Mouse (Mus musculus) megakaryocyte progenitor cell, adult 5-6 weeks (primary cell): ENCODE data around the gene Srrm1. TPM values are rescaled to one million over a fixed set of nuclear protein-coding genes. Genes with fewer than 3 reads are reported as not detected.

Experiments used
- ATAC-seq: replicated peaks from 2 replicates; pipeline ENCODE4 v1.8.0; 2016; ENCODE audit warnings: mild to moderate bottlenecking, moderate TSS enrichment, inconsistent platforms; ENCODE audit not compliant: poor library complexity
- total RNA-seq, 2 experiments: library from RNA; stranded (forward) in 1 of 2; stranded (reverse) in 1 of 2; fragments of 157-497, 149-512 nt in 1 of 2; fragments of 200-1000 nt in 1 of 2; gene quantifications; 2 replicates each; pipeline versions ENCODE4 v1.2.3 to v1.2.4; 2015 to 2017

Srrm1 gene
- total RNA-seq, 2 experiments from 2014 or later, result 112 to 218 TPM

DNA sequence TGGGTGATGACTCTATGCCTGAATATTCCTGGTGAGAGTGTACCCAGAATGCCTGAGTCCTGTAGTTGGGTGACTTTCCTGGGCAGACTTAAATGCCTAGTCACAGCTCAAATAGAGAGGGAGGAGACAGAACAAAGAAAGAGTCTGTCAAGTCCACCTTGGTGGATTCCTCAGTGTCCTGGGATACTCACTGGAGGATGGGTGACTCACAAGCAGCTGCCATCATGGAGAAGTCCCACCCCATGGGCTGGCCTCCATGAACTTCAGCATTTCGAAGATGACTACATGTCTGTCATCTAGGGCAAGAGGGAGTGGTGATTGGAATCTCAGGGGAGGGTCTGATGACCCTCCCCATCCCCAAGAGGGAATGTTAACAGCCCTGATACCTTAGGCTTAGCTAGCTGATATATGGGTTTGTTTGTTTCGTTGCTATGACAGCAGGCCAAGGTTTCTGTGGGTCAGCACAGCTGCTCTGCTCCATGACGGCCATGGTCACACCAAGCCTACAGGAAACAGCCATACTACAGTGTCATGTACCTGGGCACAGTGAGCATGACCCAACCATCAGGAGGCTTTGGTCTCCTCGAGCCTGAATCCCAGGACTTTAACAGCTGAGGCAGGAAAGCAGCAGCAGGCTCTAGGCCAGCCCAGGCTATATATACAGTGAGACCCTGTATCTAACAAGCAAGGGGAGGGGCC lies 76.3 kb downstream of the Srrm1 start:
- ATAC-seq, result no peak

DNA sequence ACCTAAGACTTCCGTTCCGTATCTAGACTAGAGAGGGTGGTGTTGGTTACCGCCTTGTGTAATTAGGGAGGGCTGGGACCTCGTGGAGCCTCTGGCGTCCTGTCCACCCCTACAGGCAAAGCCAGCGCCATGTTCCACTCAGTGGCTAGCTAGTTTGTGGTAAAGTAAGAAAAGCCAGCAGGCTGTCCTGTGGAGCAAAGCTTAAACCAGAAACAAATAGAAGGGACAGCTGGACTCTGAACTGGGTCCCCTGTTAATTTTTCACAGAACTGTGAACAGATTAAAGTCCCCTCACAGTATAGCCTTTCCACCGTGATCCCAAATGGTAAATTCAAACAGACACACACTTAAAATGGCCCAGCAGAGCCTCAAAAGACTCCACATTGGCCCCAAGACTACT lies 78.4 kb downstream of the Srrm1 start:
- ATAC-seq, result no peak

GRCm38 (mm10) chr4:135273307-135273682 lies 79.8 kb downstream of the Srrm1 start:
- no peak for ATAC-seq

GRCm38 (mm10) chr4:135272640-135273306 lies 80.3 kb downstream of the Srrm1 start, which contains the start of gene Clic4:
TSS of gene Clic4 (minus strand) at chr4:135272814.
- ATAC-seq, result peak; percentile 92

DNA sequence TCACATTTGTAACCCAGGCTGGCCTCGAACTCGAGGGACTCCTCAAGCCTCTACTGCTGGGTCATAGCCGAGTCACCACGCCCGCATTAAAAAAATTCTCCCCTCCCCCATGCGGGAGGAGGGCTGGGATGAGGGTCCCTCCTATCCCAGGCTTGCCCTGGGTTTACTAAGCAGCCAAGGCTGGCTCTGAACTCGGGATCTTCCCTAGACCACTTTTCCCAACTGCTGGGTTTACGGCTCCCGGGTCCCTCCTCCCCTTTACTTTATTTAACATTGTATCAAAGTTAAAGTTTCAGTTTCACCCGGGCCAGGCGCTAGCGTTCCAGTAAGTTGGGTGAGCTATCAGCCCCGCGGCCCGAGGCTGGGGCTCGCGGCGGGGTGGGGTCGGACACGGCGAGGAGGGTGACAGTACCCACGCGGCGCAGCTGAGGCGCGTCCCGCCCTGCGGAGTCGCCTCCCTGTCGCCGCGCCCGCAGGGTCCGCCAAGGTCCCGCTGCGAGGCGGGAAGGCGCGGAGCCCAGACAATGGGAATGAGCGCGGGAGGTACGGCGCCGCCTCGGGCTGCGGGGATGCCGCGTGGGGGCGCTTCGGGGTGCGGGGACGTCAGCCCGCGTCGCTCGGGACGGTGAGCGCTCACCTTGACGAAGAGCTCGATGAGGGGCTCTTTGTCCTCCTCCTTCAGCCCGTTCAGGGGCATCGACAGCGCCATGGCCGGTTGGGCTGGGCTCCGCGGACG lies 81.1 kb downstream of the Srrm1 start:
- ATAC-seq, result peak; percentile 16

- no peak for ATAC-seq
Observed at GRCm38 (mm10) chr4:135271419-135271828, 81.7 kb downstream of the Srrm1 start.

Other genes with a start within 250 kb of the Srrm1 start
- gene Runx3, start 232.7 kb downstream of the Srrm1 start, total RNA-seq (2015), result 56.7 and 60.5 TPM in 2 replicates
- 7.1 and 10.8 TPM in 2 replicates for gene Runx3, start 232.7 kb downstream of the Srrm1 start, total RNA-seq (2017)
- gene Clic4, start 80.5 kb downstream of the Srrm1 start, total RNA-seq (2015), result 28.2 and 34.1 TPM in 2 replicates
- gene Clic4, start 80.5 kb downstream of the Srrm1 start, total RNA-seq (2017), result 29.9 and 35.1 TPM in 2 replicates
- gene Ncmap, start 44.9 kb upstream of the Srrm1 start, total RNA-seq (2015), result 0.25 TPM in 1 of 2 replicates, not detected in the other
- gene Ncmap, start 44.9 kb upstream of the Srrm1 start, total RNA-seq (2017), result not detected in 2 replicates
- gene Rcan3, start 80.5 kb upstream of the Srrm1 start, total RNA-seq (2015), result 3.6 and 5.6 TPM in 2 replicates
- gene Rcan3, start 80.5 kb upstream of the Srrm1 start, total RNA-seq (2017), result 4.1 and 7.7 TPM in 2 replicates
- gene Stpg1, start 141.5 kb upstream of the Srrm1 start, total RNA-seq (2015), result 0.12 TPM in 1 of 2 replicates, not detected in the other
- gene Stpg1, start 141.5 kb upstream of the Srrm1 start, total RNA-seq (2017), result not detected in 2 replicates
- 4.1 and 6.6 TPM in 2 replicates for gene Nipal3, start 141.7 kb upstream of the Srrm1 start, total RNA-seq (2015)
- 18.8 and 23.3 TPM in 2 replicates for gene Nipal3, start 141.7 kb upstream of the Srrm1 start, total RNA-seq (2017)
- gene Grhl3, start 220.3 kb upstream of the Srrm1 start, total RNA-seq (2015), result not detected in 2 replicates
- gene Grhl3, start 220.3 kb upstream of the Srrm1 start, total RNA-seq (2017), result not detected in 2 replicates